Mouse (Mus musculus) embryonic facial prominence, embryonic 12.5 days (tissue): ENCODE data around the gene Ccnk. TPM values are rescaled to one million over a fixed set of nuclear protein-coding genes. Genes with fewer than 3 reads are reported as not detected.

Experiments used
- ATAC-seq: fragments of 200-750 bp; cut with Nextera tagmentation; 2 replicates; pipeline ENCODE4 v1.8.0; 2017; ENCODE audit not compliant: insufficient number of reproducible peaks, insufficient read depth, low FRiP score, low TSS enrichment
- H3K27ac ChIP-seq: fragments of 300-500 bp; sonication (generic); 2 replicates; pipeline ENCODE4 v1.5.1; 2016; ENCODE audit warnings: mild to moderate bottlenecking
- H3K27me3 ChIP-seq: fragments of 300-500 bp; sonication (generic); 2 replicates; pipeline ENCODE4 v1.6.1; 2016; ENCODE audit warnings: mild to moderate bottlenecking, moderate library complexity
- H3K36me3 ChIP-seq: fragments of 300-500 bp; sonication (generic); 2 replicates; pipeline ENCODE4 v1.6.1; 2016; ENCODE audit warnings: mild to moderate bottlenecking
- H3K4me1 ChIP-seq: fragments of 300-500 bp; sonication (generic); 2 replicates; pipeline ENCODE4 v1.6.1; 2016
- H3K4me2 ChIP-seq: fragments of 300-500 bp; sonication (generic); replicated peaks from 2 replicates; pipeline ENCODE4 v1.6.1; 2016; ENCODE audit warnings: mild to moderate bottlenecking, moderate library complexity
- H3K4me3 ChIP-seq: fragments of 300-500 bp; sonication (generic); 2 replicates; pipeline ENCODE4 v1.5.1; 2016; ENCODE audit warnings: mild to moderate bottlenecking
- H3K9ac ChIP-seq: fragments of 300-500 bp; sonication (generic); 2 replicates; pipeline ENCODE4 v1.6.1; 2016; ENCODE audit warnings: mild to moderate bottlenecking, moderate library complexity
- H3K9me3 ChIP-seq: fragments of 300-500 bp; sonication (generic); 2 replicates; pipeline ENCODE4 v1.6.1; 2016; ENCODE audit warnings: mild to moderate bottlenecking, moderate library complexity
- WGBS: fragments of 180-500 bp; shearing (Covaris S2); methylation state at CpG from one replicate; pipeline ENCODE4 v1.1.7; 2016; 5-methylcytosine and 5-hydroxymethylcytosine counted together
- polyA plus RNA-seq: library from polyadenylated mRNA; unstranded; fragments of >200 nt; fragmentation: Nextera tagmentation; extraction: Ambion mirVana; gene quantifications from 2 replicates; pipeline ENCODE4 v1.2.1, GENCODE M21; 2016

Ccnk gene
- polyA plus RNA-seq, 1 experiment from 2014 or later = 3.4 TPM

DNA sequence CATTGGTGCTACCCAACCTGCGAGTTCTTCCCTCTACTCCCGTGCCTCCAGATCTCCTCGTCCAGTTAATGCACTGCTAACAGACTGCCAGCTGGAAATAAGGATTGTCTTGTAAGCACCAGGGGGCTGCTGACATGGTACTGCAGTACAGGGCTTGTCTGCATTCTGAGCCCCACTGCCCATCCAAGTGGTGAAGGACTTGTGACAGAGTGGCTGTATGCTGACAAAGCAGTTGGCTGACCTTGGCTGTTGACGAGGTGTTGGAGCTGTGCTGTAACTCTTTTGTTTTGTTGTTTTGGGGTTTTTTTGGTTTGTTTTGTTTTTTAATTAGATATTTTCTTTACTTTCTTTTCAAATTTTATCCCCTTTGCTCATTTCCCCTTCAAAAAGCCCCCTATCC lies 19.1 kb downstream of the Ccnk start:
- no peak for ATAC-seq
- Histone ChIP-seq H3K4me3 (no peak overlapping the region), H3K27ac (no peak overlapping the region), H3K27me3 (no peaks in the 10 kb centered on the region), H3K9me3 (no peaks in the 10 kb centered on the region), H3K4me2 (no peak overlapping the region), H3K4me1 (no peaks in the 10 kb centered on the region), H3K36me3 (peaks cover 95% of the 10 kb centered on the region), H3K9ac (no peak overlapping the region)
- WGBS = 85% methylated on average over 4 of the region's 4 CpGs

DNA sequence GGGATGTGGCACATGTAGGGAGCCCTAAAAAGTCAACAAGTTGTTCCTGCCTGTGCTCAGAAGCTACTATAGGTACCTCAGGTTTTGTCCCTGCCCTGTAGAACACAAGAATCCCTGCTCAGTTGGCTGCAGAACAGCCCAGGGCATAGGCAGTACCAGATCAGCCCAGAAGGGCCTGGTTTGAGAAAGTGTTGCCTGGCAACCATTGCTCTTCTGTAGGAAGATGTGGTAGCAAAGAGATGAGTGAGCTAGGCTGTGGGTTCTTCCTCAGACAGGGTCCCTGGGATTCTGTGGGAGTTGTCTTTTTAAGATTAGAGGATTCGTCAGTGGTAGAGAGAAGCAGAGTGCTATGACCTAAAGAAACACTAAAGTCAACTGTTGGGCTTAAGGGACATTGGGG lies 20.7 kb downstream of the Ccnk start:
- WGBS = 84% methylated on average over 1 of the region's 1 CpGs
- H3K4me1 ChIP-seq = no peaks in the 10 kb centered on the region; the same call in 1 of the 2 replicates
- peaks cover 91% of the 10 kb centered on the region for H3K36me3 ChIP-seq

DNA sequence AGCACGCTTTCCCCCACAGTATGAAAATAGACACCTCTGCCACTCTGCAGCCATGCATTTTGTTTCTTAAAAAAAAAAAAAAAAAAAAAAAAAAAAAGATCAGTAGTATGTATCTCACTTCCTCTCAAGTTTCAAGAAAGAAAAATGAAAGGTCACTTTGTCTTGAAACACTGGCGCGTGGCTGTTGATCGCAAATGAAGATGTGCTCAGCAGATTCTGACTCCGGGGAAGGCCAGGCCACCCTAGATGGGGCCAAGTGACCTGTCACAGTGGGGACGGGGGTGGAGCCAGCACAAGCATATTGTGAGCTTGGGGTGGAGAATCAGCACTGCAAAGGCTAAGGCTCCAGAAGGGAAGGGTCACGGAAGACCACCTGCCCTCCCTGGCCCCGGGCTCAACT lies 24.5 kb downstream of the Ccnk start:
- H3K27ac ChIP-seq = no peak overlapping the region
- peaks cover 77% of the 10 kb centered on the region for H3K36me3 ChIP-seq
- H3K4me3 ChIP-seq = no peak overlapping the region
- H3K27me3 ChIP-seq = no peaks in the 10 kb centered on the region
- H3K9me3 ChIP-seq = no peaks in the 10 kb centered on the region
- H3K4me1 ChIP-seq = no peaks in the 10 kb centered on the region; the same call in 1 of the 2 replicates
- no peak overlapping the region for H3K4me2 ChIP-seq
- no peak overlapping the region for H3K9ac ChIP-seq
- WGBS = 66% methylated on average over 8 of the region's 8 CpGs
- ATAC-seq = no peak

More for the DNA sequence above, 20.7 kb downstream of the Ccnk start:
- Histone ChIP-seq H3K4me3 (no peak overlapping the region), H3K27ac (no peak overlapping the region), H3K4me2 (no peak overlapping the region), H3K9me3 (no peaks in the 10 kb centered on the region), H3K9ac (no peak overlapping the region), H3K27me3 (no peaks in the 10 kb centered on the region)
- no peak for ATAC-seq

DNA sequence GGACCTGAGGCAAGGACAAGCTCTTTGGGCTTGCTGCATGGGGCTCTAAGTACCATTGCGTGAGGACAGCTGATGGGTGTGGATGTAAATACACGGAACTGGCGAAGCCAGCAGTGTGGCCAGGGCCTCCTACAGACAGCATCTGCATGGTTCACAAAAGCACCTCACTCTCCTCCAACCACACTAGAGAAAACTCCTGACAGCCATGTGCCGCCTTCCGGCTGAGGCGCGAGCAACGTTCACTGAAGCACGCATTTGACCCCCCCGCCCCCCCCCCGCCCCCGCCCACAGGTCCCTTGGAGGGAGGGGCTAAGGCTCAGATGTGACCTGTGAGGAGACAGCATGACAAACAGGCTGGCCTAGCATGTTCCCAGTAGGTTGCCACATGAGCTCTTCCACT lies 25.6 kb downstream of the Ccnk start:
- H3K27ac ChIP-seq = no peak overlapping the region
- peaks cover 2% of the 10 kb centered on the region; the same call in 1 of the 2 replicates for H3K4me1 ChIP-seq
- no peak overlapping the region for H3K4me3 ChIP-seq
- H3K27me3 ChIP-seq = no peaks in the 10 kb centered on the region
- no peaks in the 10 kb centered on the region for H3K9me3 ChIP-seq
- H3K4me2 ChIP-seq = no peak overlapping the region
- peaks cover 66% of the 10 kb centered on the region for H3K36me3 ChIP-seq
- 79% methylated on average over 12 of the region's 12 CpGs for WGBS
- no peak overlapping the region for H3K9ac ChIP-seq
- no peak for ATAC-seq

DNA sequence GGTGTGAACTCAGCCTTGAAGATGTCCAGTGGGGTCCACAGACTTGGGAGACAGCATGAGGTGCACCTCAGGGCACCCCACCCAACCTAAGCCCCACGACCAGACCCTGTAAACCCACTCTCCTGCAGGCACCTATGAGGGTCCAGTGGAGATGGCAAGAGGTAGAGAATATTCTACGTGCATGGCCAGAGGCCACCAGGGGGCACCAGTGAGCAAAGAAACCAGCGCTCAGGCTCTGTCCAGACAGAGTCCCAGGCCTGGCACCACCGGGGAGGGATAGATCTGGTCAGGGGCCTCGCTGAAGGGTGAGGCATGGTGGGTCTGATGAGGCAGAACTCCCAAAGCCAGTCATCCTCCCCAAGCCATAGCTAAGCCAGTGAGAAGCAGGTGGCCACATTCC lies 27.3 kb downstream of the Ccnk start:
- Histone ChIP-seq H3K4me1 (peaks cover 3% of the 10 kb centered on the region; the same call in 1 of the 2 replicates), H3K9me3 (no peaks in the 10 kb centered on the region), H3K27ac (no peak overlapping the region), H3K4me3 (no peak overlapping the region), H3K9ac (no peak overlapping the region), H3K36me3 (peaks cover 51% of the 10 kb centered on the region), H3K4me2 (no peak overlapping the region), H3K27me3 (no peaks in the 10 kb centered on the region)
- peak; percentile 29; the same call in 1 of the 2 replicates for ATAC-seq
- 16% methylated on average over 5 of the region's 5 CpGs for WGBS

DNA sequence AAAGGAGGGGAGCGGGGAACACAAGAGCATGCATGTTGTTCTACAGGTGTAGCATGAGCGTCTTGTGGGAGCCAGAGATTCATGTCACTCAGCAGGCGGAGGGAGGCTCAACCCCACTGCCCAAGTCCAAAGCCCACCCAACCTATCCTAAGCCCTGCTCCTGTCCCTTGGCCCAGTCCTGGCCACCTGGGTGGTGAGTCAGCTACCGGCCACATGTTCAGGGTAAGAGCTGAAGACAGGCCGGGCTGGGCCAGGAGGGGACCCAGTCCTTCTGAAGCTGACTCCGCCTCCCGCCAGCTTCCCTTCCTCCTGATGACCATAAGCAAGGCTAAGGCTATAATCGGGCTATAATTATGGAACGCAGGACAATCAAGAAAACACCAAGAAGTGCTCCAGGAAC lies 28.8 kb downstream of the Ccnk start:
- no peak overlapping the region for H3K9ac ChIP-seq
- no peak overlapping the region for H3K27ac ChIP-seq
- no peaks in the 10 kb centered on the region for H3K9me3 ChIP-seq
- peaks cover 15% of the 10 kb centered on the region for H3K4me1 ChIP-seq
- H3K27me3 ChIP-seq = no peaks in the 10 kb centered on the region
- H3K36me3 ChIP-seq = peaks cover 35% of the 10 kb centered on the region
- ATAC-seq = no peak
- WGBS = 90% methylated on average over 9 of the region's 9 CpGs
- no peak overlapping the region for H3K4me3 ChIP-seq
- H3K4me2 ChIP-seq = no peak overlapping the region

DNA sequence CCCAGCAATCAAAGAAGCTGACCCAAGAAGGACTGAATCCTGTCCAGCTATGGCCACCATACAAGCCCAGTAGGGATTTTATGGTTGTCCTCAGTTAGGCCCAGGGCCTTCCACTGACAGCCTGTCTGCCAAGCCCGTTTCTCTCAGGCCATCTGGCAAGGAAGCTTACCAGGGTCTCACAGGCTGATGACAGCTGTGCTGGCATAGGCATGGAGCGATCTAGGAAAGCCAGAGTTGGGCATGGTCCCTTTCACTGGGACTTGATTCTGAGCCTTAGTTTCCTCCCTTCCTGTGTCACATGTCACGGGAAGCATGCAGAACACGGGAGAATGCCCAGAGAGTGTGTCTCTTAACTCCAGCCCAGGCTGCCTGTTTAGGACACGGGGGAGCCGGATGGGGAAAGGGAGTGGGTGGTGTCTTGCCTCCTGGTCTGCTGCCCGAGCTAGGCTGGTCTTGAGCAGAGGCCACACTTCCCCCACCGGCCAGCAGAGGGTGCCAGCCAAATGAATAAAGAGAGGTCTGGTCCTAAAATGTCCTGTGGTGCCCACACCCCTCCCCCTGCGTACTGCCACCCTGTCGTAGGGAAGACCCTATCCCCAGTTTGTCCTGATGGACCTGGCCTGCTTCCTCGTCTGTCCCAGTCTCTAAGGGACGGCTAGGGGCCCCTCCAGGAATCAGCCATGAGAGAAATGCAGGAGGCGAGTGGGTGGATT lies 29.5 kb downstream of the Ccnk start:
- WGBS = 34% methylated on average over 13 of the region's 13 CpGs
- Histone ChIP-seq H3K9ac (no peak overlapping the region), H3K27me3 (no peaks in the 10 kb centered on the region), H3K4me1 (peaks cover 22% of the 10 kb centered on the region), H3K4me3 (no peak overlapping the region), H3K9me3 (no peaks in the 10 kb centered on the region), H3K27ac (no peak overlapping the region), H3K4me2 (no peak overlapping the region), H3K36me3 (peaks cover 30% of the 10 kb centered on the region)
- ATAC-seq = no peak

DNA sequence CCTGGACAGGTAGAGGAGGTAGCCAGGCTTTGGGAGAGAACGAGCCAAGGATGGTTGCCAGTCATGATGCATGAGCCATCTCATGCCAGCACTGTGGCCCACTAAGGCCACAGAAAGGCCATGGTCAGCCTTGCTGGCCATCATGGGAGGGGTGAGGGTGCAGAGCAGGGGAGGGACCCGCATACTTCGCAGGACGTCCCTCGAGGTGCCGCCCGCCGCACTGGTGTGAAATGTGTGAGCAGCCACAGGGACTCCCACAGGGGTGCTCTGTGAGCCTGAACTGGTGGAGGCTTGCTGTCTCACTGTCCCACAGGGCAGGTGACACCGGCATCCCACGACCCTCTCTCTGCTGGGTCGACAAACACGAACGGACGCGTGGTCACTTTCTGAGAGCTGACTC lies 31.2 kb downstream of the Ccnk start:
- Histone ChIP-seq H3K4me1 (peaks cover 38% of the 10 kb centered on the region), H3K27me3 (no peaks in the 10 kb centered on the region), H3K27ac (no peak overlapping the region), H3K9me3 (no peaks in the 10 kb centered on the region), H3K4me3 (no peak overlapping the region), H3K36me3 (peaks cover 15% of the 10 kb centered on the region), H3K9ac (no peak overlapping the region), H3K4me2 (no peak overlapping the region)
- no peak for ATAC-seq
- WGBS = 92% methylated on average over 15 of the region's 15 CpGs

DNA sequence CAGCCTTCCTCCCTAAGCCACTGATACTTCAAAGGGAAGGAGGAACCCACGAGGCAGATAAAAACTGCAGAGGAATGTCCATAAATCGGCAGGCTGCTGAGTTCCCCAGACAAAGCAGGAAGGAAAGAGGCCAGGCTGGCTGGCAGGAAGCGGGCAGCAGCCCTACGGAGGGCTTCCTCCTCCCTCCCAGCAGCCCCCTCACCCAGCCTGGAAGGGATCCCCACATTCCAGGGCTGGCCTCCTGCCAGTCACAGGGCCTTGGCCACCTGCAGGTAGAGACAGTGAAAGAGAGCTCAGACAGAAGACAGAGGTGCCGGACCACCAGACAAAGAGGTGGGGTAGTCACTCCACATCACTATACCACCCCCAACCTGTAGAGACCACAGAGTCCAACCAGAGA lies 32.7 kb downstream of the Ccnk start:
- Histone ChIP-seq H3K9me3 (no peaks in the 10 kb centered on the region), H3K4me1 (peaks cover 48% of the 10 kb centered on the region), H3K27ac (peak overlapping the region; percentile 7), H3K4me2 (no peak overlapping the region), H3K4me3 (no peak overlapping the region), H3K36me3 (0 out of 2 replicates have a peak, but pooled peaks cover 6% of the 10 kb centered on the region), H3K27me3 (no peaks in the 10 kb centered on the region), H3K9ac (no peak overlapping the region)
- WGBS = 48% methylated on average over 5 of the region's 5 CpGs
- no peak for ATAC-seq

DNA sequence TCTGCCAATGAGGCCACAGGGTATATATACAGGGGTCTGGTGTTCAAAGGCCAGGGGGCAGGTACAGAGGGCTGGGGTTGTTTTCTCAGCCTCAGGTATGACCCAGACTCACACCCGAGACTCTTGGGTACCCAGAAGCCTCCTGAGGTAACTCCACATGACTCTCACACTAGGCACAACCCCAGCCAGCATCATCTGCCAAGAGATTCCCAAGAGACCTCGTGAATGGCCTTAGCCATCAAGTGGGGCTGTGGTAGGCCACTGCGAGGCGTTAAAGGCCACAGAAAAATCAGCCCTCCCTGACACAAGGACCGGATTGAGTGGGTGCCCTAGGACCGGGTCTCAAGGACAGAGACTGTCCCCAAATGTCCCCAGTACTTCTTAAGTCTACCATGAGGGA lies 33.1 kb downstream of the Ccnk start:
- Histone ChIP-seq H3K9ac (no peak overlapping the region), H3K4me1 (peaks cover 51% of the 10 kb centered on the region), H3K27ac (0 out of 2 replicates have a peak overlapping the region, but pooled peaks have one; percentile 7), H3K36me3 (0 out of 2 replicates have a peak, but pooled peaks cover 2% of the 10 kb centered on the region), H3K4me2 (no peak overlapping the region), H3K27me3 (no peaks in the 10 kb centered on the region), H3K9me3 (no peaks in the 10 kb centered on the region), H3K4me3 (no peak overlapping the region)
- WGBS = 83% methylated on average over 6 of the region's 6 CpGs
- no peak for ATAC-seq

DNA sequence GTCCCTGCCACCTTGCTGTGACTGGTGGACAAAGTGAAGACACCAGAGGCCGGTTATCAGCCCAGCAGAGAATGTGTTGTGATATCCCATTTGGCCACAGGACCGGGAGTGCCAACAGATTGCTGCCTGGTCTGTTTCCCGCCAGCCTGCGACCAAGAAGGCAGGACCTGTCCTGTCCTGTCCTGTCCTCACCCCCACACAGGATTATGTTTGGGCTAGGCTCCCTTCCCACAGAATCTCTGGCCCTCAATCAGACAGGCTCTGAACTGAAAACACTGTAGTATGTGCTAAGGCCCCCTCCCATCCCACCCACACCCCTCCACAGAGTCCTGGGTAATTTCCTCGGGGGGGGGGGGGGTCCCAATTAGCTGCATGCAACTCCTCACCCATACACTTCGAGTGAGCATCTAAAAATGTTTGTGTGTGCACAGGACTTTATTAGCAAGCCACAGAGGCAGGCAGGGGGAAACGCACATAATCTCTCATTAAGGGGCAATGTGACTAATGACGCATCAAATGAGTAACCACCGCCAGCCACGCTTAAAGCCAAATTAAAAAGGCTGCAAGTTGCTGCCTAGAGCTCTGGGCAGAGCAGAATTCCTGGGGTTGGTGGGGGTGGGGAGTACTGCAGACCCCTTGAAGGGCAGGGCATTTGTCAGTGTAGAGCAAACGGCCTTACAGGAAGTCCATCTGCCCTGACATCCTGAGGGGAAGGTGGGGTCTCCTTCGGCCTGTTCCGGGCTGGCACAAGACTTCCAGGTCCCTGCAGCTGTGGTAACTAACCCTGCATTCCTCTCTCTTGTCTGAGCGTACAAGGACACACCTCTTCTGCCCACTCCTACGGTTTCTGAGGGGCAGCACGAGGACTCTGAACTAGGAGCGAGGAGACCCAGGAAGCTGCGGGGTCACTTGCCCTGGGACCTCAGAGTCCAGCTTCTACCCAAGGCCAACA lies 34.0 kb downstream of the Ccnk start:
- Histone ChIP-seq H3K9ac (no peak overlapping the region), H3K36me3 (no peaks in the 10 kb centered on the region), H3K4me3 (no peak overlapping the region), H3K27me3 (no peaks in the 10 kb centered on the region), H3K4me2 (no peak overlapping the region), H3K27ac (peak overlapping the region; percentile 42), H3K9me3 (no peaks in the 10 kb centered on the region), H3K4me1 (peaks cover 56% of the 10 kb centered on the region)
- ATAC-seq = no peak
- 48% methylated on average over 18 of the region's 18 CpGs for WGBS

DNA sequence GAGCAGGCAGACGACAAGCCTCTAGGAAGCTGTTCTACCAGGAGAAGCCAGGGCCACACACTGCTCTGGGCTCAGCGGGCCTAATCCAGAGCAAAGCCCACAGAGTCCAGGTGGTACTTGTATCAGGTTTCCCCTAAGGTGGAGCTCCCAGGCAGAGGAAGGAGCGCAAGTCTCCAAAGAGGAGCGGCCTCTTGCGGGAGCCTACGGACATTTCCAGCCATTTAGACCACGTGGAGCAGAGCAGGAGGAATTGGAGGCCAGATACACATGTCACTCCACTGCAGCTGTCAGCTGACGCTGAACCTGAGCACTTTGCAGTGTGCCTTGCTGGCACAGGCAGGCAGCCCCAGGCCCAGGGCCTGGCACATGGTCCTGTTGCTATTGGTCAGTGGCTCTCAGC lies 35.7 kb downstream of the Ccnk start:
- H3K9ac ChIP-seq = no peak overlapping the region
- H3K4me3 ChIP-seq = no peak overlapping the region
- no peak for ATAC-seq
- H3K9me3 ChIP-seq = no peaks in the 10 kb centered on the region
- H3K4me2 ChIP-seq = no peak overlapping the region
- H3K27ac ChIP-seq = peak overlapping the region; percentile 0; the same call in 1 of the 2 replicates
- peaks cover 70% of the 10 kb centered on the region for H3K4me1 ChIP-seq
- H3K36me3 ChIP-seq = no peaks in the 10 kb centered on the region
- 19% methylated on average over 8 of the region's 8 CpGs for WGBS
- no peaks in the 10 kb centered on the region for H3K27me3 ChIP-seq
